Mouse (Mus musculus) liver, postnatal 0 days (tissue): ENCODE data around the gene Elf2. TPM values are rescaled to one million over a fixed set of nuclear protein-coding genes. Genes with fewer than 3 reads are reported as not detected.
A peak's percentile ranks its signal among the peaks of the same experiment; 100 is the strongest.

ENCODE experiments used
- ATAC-seq: fragments of 200-750 bp; cut with Nextera tagmentation; 2 replicates; pipeline ENCODE4 v1.8.0; 2017; ENCODE audit warnings: mild to moderate bottlenecking, moderate library complexity
- DNase-seq: peaks from one replicate; pipeline ENCODE4 v3.0.0-alpha.2; 2016
- H3K27ac ChIP-seq: fragments of 300-500 bp; sonication (generic); 2 replicates; pipeline ENCODE4 v1.5.1; 2014; ENCODE audit warnings: antibody characterized with exemption, moderate library complexity, mild to moderate bottlenecking, low read depth
- H3K27me3 ChIP-seq: fragments of 300-500 bp; sonication (generic); 2 replicates; pipeline ENCODE4 v1.6.1; 2014; ENCODE audit warnings: low read length, control low read depth, mixed read lengths; ENCODE audit not compliant: insufficient read depth
- H3K36me3 ChIP-seq: fragments of 300-500 bp; sonication (generic); replicated peaks from 2 replicates; pipeline ENCODE4 v1.6.1; 2014; ENCODE audit warnings: mild to moderate bottlenecking, control low read depth, low read length, moderate library complexity, mixed read lengths; ENCODE audit not compliant: insufficient read depth
- H3K4me1 ChIP-seq: fragments of 300-500 bp; sonication (generic); 2 replicates; pipeline ENCODE4 v1.6.1; 2014; ENCODE audit warnings: antibody characterized with exemption, mild to moderate bottlenecking, control low read depth; ENCODE audit not compliant: insufficient read depth
- H3K4me2 ChIP-seq: fragments of 300-500 bp; sonication (generic); 2 replicates; pipeline ENCODE4 v1.6.1; 2014; ENCODE audit warnings: low read depth, mild to moderate bottlenecking, low read length, moderate library complexity, mixed read lengths
- H3K4me3 ChIP-seq: fragments of 300-500 bp; sonication (generic); 2 replicates; pipeline ENCODE4 v1.5.1; 2014; ENCODE audit warnings: low read depth, low read length
- H3K9ac ChIP-seq: fragments of 300-500 bp; sonication (generic); replicated peaks from 2 replicates; pipeline ENCODE4 v1.6.1; 2014; ENCODE audit warnings: mild to moderate bottlenecking, moderate library complexity
- H3K9me3 ChIP-seq: fragments of 300-500 bp; sonication (generic); 2 replicates; pipeline ENCODE4 v1.6.1; 2016; ENCODE audit warnings: mild to moderate bottlenecking, control low read depth, low read length, mixed read lengths
- CTCF ChIP-seq: sonication (generic); IDR thresholded peaks from 2 replicates; pipeline ENCODE4 v1.5.1; 2016; ENCODE audit warnings: antibody characterized with exemption, low read depth
- EP300 ChIP-seq: IDR thresholded peaks from 2 replicates; pipeline ENCODE4 v1.6.1; 2016; ENCODE audit warnings: antibody characterized with exemption, low read depth, mild to moderate bottlenecking
- WGBS: fragments of 180-500 bp; shearing (Covaris S2); extraction: QIAGEN DNeasy Blood & Tissue Kit; methylation state at CpG from one replicate; pipeline ENCODE4 v1.1.7; 2014; ENCODE audit not compliant: insufficient replicate concordance; 5-methylcytosine and 5-hydroxymethylcytosine counted together
- polyA plus RNA-seq: library from polyadenylated mRNA; unstranded; fragments of >200 nt; fragmentation: Nextera tagmentation; extraction: Ambion mirVana; gene quantifications from 2 replicates; pipeline ENCODE4 v1.2.1, GENCODE M21; 2015

The Elf2 gene
- polyA plus RNA-seq, result 19.6 and 22.1 TPM in 2 replicates

DNA sequence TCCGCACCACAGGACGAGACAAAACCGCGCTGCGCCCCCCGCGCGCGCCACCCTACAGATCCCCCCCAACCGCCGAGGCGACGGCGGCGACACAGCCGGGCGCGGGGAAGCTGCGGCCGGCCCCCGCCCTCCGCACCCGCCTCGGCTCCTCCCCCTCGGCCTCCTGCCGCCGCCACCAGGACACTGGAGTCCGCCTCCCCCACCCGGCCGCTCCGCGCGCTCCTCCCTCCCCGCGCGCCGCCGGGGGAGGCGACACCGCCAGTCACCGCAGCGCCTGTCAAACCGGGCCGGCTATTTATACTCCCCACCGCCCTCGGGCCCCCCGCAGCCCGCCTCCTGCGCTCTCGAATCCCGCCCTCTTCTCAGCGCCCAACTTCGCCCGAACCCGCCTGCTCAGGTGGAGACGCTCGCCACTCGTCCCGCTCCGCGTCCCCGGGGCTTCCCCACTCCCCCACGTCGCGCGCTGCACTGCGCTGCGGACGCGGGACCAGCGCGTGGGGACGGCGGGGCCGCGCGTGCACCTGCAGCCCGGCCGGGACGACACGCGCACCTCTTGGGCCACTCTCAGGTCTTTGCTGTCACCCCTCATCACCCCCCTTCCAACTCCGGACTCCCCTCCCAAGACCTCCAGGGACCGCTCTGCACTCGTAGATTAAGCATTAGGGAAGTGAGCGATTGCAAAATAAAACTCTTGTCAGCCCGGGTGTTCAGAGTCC lies at the start of gene Elf2:
Gene Elf2, minus strand, starts transcription at position 112 of the 716 bp plus-strand sequence.
- Histone ChIP-seq H3K4me1 (peaks cover 10% of the 10 kb centered on the region; the same call in 1 of the 2 replicates), H3K4me3 (peak within 1 kb of the TSS; percentile 95), H3K36me3 (no peaks in the 10 kb centered on the region), H3K9me3 (peaks cover 3% of the 10 kb centered on the region; the same call in 1 of the 2 replicates), H3K27me3 (no peaks in the 10 kb centered on the region), H3K27ac (peak within 1 kb of the TSS; percentile 99), H3K9ac (peak within 1 kb of the TSS; percentile 84), H3K4me2 (peak within 1 kb of the TSS; percentile 100)
- DNase-seq, result peak; percentile 93
- 1% methylated on average over 71 of the region's 87 CpGs for WGBS
- peak; percentile 18; the same call in 1 of the 2 replicates for TF ChIP-seq CTCF
- TF ChIP-seq EP300, result no peak
- peak; percentile 82 for ATAC-seq

DNA sequence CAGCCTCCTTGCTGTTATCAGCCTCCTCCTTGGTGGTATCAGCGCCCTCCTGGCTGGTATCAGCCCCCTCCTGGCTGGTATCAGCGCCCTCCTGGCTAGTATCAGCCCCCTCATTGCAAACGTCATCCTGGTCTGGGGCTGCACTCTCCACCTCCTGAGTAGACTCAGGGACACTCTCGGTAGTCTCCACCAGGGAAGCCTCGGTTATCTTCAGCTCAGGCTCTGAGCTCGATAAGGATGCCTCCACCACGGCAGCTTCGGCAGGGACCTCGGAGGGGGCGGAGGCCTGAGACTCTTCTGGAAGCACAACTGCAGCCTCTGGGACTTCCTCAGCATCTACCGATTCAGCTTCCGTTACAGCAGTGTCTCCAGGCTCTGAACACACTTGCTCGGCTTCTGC lies 48.4 kb upstream of the Elf2 start:
- Histone ChIP-seq H3K4me3 (peak overlapping the region; percentile 29), H3K4me2 (peak overlapping the region; percentile 73), H3K4me1 (peaks cover 17% of the 10 kb centered on the region), H3K36me3 (no peaks in the 10 kb centered on the region), H3K9me3 (no peaks in the 10 kb centered on the region), H3K27me3 (no peaks in the 10 kb centered on the region), H3K27ac (no peak overlapping the region), H3K9ac (peak overlapping the region; percentile 8)
- peak; percentile 84 for ATAC-seq
- 8% methylated on average over 13 of the region's 13 CpGs for WGBS
- TF ChIP-seq CTCF, result no peak
- peak; percentile 84 for TF ChIP-seq EP300
- DNase-seq, result peak; percentile 42

DNA sequence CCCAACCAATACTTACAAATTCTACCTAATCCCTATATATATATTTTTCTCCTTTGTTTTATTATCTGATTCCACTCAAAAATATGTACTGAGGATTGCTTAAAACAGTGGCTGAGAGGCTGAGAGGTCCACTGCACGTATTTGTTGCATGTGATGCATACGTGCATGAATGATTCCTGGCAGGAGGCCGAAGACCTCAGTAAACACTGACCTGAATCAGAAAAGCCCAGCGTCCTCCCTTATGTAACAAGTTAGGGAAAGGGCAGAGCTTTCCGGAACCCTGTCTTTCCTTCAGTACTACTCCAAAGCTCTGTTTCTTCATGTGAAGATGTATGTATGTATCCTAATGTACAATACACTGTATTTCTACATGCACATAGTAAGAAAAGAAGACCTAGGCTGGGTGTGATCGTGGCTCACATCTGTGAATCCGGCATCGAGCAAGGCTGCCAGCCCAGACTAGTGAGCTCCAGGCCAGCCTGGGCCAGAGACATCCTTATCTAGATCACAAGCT lies 47.5 kb upstream of the Elf2 start:
- no peaks in the 10 kb centered on the region for H3K9me3 ChIP-seq
- H3K27me3 ChIP-seq, result no peaks in the 10 kb centered on the region
- no peak for TF ChIP-seq EP300
- no peak for TF ChIP-seq CTCF
- no peak overlapping the region for H3K27ac ChIP-seq
- H3K4me3 ChIP-seq, result no peak overlapping the region
- peak overlapping the region; percentile 20; the same call in 1 of the 2 replicates for H3K4me2 ChIP-seq
- 59% methylated on average over 8 of the region's 8 CpGs for WGBS
- DNase-seq (peak; percentile 46), ATAC-seq (peak; percentile 52)
- peaks cover 19% of the 10 kb centered on the region for H3K4me1 ChIP-seq
- H3K36me3 ChIP-seq, result no peaks in the 10 kb centered on the region
- no peak overlapping the region for H3K9ac ChIP-seq

DNA sequence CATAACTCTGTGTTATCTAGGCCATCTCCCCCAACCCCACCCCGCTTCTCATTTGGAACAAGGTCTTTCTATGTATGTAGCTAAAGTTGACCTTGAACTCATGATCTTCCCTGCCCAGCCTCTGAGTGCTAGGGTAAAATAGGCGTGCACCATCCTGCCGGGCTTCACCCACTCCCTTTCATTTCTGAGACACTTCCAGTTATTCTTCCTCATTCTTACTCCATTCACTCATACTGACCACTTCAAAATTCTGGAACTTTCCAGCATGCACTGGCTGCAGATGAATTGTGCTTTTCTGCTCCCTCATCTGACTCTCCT lies 46.6 kb upstream of the Elf2 start:
- TF ChIP-seq CTCF (no peak), EP300 (no peak)
- no peak overlapping the region for H3K27ac ChIP-seq
- no peak overlapping the region for H3K4me2 ChIP-seq
- no peak overlapping the region for H3K4me3 ChIP-seq
- 65% methylated on average over 3 of the region's 3 CpGs for WGBS
- DNase-seq (no peak), ATAC-seq (no peak)
- no peak overlapping the region for H3K9ac ChIP-seq
- H3K9me3 ChIP-seq, result no peaks in the 10 kb centered on the region
- peaks cover 19% of the 10 kb centered on the region for H3K4me1 ChIP-seq
- no peaks in the 10 kb centered on the region for H3K36me3 ChIP-seq
- no peaks in the 10 kb centered on the region for H3K27me3 ChIP-seq

DNA sequence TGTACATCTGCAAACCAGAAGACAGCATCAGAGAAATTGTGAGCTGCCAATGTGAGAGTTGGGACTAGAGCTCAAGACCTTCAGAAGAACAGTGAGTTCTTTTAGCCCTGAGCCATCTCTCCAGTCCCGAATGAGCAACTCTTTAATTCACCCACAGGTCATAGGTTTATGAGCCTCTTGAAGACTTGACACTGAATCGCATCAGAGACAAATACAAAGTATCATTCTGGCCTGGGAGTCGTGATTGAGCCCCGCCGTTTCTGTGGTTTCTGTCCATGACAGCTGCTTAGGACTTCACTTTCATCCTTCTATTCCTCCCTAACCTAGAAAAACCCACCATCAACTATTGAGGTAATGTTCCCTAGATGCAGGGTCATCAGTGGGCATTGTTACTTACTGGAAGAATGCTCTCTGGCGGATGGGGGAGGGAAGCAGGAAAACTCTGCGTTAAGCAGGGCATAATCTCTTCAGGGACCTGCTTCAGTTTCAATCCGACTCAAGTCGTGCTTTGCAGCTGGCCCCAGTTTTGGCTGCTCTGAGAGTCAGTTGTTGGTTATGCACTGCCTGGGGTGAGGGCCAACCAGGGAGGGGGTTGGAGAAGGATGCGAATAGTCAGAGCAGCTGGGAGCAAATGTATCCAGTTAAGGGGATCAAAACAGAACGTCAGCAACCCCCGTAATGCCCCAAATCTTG lies 46.1 kb upstream of the Elf2 start:
- peaks cover 19% of the 10 kb centered on the region for H3K4me1 ChIP-seq
- H3K4me2 ChIP-seq, result no peak overlapping the region
- no peak for DNase-seq
- no peaks in the 10 kb centered on the region for H3K9me3 ChIP-seq
- ATAC-seq, result no peak
- H3K27ac ChIP-seq, result no peak overlapping the region
- no peaks in the 10 kb centered on the region for H3K27me3 ChIP-seq
- TF ChIP-seq CTCF (no peak), EP300 (no peak)
- 61% methylated on average over 12 of the region's 12 CpGs for WGBS
- H3K9ac ChIP-seq, result no peak overlapping the region
- no peaks in the 10 kb centered on the region for H3K36me3 ChIP-seq
- H3K4me3 ChIP-seq, result no peak overlapping the region

DNA sequence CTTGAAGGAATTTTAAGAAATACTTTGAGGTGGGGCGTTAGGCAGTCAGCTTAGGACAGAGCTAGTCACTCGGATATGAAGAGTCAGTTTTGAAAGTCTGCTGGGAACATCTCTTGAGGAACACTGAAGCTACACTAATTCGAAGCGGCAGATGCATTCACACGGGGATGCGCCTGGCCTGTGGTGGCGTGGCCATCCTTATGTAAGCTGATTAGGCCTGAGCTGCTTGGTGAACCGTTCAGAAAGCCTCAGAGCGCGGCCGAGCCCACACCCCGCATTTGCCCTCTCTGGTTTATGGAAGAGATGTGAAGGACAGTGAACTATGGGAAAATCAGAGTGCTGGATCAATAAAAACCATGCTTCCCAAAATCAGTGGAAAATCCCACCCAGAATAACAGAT lies 42.9 kb upstream of the Elf2 start:
- Histone ChIP-seq H3K36me3 (no peaks in the 10 kb centered on the region), H3K4me2 (no peak overlapping the region), H3K4me1 (peaks cover 17% of the 10 kb centered on the region), H3K9ac (no peak overlapping the region), H3K27ac (no peak overlapping the region), H3K27me3 (no peaks in the 10 kb centered on the region), H3K9me3 (no peaks in the 10 kb centered on the region), H3K4me3 (no peak overlapping the region)
- DNase-seq (no peak), ATAC-seq (no peak)
- TF ChIP-seq CTCF (no peak), EP300 (no peak)
- WGBS, result 84% methylated on average over 12 of the region's 12 CpGs
